Mouse (Mus musculus) colon, adult 2 months (tissue): ENCODE results near the gene E2f3. TPM values are rescaled to one million over a fixed set of nuclear protein-coding genes. Genes with fewer than 3 reads are reported as not detected.

Source experiments
- polyA plus RNA-seq: library from polyadenylated mRNA; depleted of rRNA; stranded (reverse); fragments of >200 nt; gene quantifications from 2 replicates; pipeline ENCODE4 v1.2.3, GENCODE M21; 2012; rRNA removed

E2f3 gene
- polyA plus RNA-seq: 3.2 and 3.3 TPM in 2 replicates

DNA sequence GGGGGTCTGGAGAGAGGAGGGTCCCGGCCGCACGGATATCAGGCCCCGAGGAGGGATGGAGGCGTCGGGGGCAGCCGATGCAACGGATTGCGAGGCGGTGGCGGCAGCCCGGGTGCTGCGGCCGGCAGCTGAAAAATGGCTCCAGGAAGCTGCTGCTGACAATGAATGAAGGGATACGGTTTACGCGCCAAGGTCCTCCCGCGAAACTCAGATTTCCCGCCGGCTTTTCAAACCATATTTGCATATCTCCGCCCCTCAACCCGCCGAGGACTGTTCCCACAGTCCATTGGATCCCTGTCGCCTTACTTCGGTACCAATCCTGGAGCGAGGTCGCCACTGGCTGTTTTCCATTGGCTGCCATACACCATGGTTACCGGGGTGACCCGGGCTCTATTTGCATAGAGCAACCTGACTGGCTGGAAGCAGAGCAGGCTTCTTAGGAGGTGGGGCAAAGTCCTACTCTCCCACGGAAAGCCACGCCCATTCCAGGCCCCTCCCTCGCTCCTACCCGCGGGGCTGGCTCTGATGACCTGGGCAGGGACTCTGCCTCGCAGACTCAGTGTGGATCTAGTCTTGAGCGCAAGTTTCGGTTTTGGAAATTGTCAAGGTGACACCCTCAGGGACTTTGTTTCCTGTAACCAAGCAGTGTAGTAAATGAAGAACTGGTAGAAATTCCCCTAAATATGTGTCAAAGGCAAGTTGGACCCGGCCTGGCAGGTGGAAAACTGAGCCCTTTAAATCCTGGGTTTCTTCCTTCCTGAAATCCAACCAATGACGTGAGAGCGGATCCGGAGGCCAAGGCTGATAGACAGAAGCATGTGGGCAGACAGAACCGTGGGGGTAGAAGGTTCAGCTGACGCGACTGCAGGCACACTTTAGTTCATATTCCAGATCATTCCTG is at the start of gene E2f3:
Gene E2f3 (minus strand): TSS at position 209 of the 901 bp plus-strand sequence.

Other genes with a start within 250 kb of the E2f3 start
- 0.72 and 0.91 TPM in 2 replicates for gene Cdkal1, start 130.4 kb downstream of the E2f3 start, polyA plus RNA-seq
- 71.1 and 89.2 TPM in 2 replicates for gene Mboat1, start 150.4 kb upstream of the E2f3 start, polyA plus RNA-seq